Mouse (Mus musculus): ENCODE results near the gene Slc22a13. TPM values are rescaled to one million over a fixed set of nuclear protein-coding genes. Genes with fewer than 3 reads are reported as not detected.
A peak's percentile ranks its signal among the peaks of the same experiment; 100 is the strongest.

Gene Slc22a13
- not detected in 2 replicates for polyA plus RNA-seq (2014; fragmentation: Nextera tagmentation; extraction: Ambion mirVana)

DNA sequence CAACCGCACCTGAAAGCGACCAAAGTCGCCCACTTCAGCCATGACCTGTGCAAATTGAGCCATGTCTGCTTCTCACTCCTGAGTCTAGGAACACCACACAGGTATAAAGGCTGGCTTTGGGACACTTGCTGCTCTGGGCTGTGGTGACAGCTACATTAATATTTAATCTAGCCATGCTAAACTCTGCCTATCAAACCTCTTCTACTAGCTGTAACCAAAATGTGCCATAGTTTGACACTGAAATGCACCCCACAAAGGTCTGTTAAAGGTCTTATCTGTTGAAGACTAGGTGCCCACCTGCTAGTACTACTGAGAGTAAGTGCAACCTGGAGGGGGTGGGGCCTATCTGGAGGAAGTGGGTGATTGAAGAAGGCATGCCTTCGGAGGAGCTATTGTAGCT is at the start of gene Slc22a13:
Gene Slc22a13, minus strand, starts transcription at position 101 of the 400 bp plus-strand sequence.
- H3K4me3 ChIP-seq (ENCODE audit: low read depth, low read length) = no peak within 1 kb of the TSS
- no peak within 1 kb of the TSS for H3K27ac ChIP-seq (ENCODE audit: low read depth, low read length)
- no peak for ATAC-seq (replicated peaks; ENCODE audit: low FRiP score)
- H3K9ac ChIP-seq (ENCODE audit: low read depth, low read length) = no peak within 1 kb of the TSS
- WGBS = 89% methylated on average over 4 of the region's 4 CpGs
- no peak for DNase-seq (ENCODE audit: low spot score)
- H3K27me3 ChIP-seq (replicated peaks; ENCODE audit: control insufficient read depth, insufficient read depth, low read length) = no peaks in the 10 kb centered on the region
- H3K9me3 ChIP-seq (ENCODE audit: control insufficient read depth, low read length) = no peaks in the 10 kb centered on the region
- no peaks in the 10 kb centered on the region for H3K36me3 ChIP-seq (ENCODE audit: control insufficient read depth, insufficient read depth, low read length)
- H3K4me2 ChIP-seq = no peak within 1 kb of the TSS
- H3K4me1 ChIP-seq (replicated peaks; ENCODE audit: control insufficient read depth, insufficient read depth, low read length) = no peaks in the 10 kb centered on the region

DNA sequence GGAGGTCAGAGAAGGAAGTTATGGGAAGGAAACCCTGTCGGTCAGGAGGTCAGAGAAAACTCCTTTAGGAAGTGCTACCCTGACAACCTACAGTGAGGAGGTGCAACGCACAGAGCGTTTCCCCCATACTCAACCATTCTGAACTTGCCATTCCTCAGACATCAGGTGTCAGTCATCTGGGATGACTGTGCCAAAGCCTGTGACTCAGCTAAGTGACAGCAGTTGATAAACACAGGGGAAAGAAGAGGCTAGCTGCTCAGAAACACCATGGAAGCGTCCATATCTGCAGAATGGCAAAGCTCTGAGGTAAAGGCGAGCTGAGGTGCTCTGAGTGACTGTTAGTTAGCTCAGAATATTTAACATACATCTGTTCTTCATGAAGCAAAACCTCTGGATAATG is 49.2 kb upstream of the Slc22a13 start:
- Histone ChIP-seq H3K36me3 (ENCODE audit: control insufficient read depth, insufficient read depth, low read length) (peaks cover 8% of the 10 kb centered on the region), H3K9ac (ENCODE audit: low read depth, low read length) (no peak overlapping the region), H3K27ac (ENCODE audit: low read depth, low read length) (no peak overlapping the region), H3K4me3 (ENCODE audit: low read depth, low read length) (no peak overlapping the region), H3K27me3 (replicated peaks; ENCODE audit: control insufficient read depth, insufficient read depth, low read length) (no peaks in the 10 kb centered on the region), H3K4me2 (no peak overlapping the region), H3K9me3 (ENCODE audit: control insufficient read depth, low read length) (no peaks in the 10 kb centered on the region), H3K4me1 (replicated peaks; ENCODE audit: control insufficient read depth, insufficient read depth, low read length) (no peaks in the 10 kb centered on the region)
- ATAC-seq (replicated peaks; ENCODE audit: low FRiP score) (no peak), DNase-seq (ENCODE audit: low spot score) (no peak)
- 69% methylated on average over 5 of the region's 5 CpGs for WGBS

- Histone ChIP-seq H3K36me3 (ENCODE audit: control insufficient read depth, insufficient read depth, low read length) (peaks cover 5% of the 10 kb centered on the region), H3K4me3 (ENCODE audit: low read depth, low read length) (no peak overlapping the region), H3K9me3 (ENCODE audit: control insufficient read depth, low read length) (no peaks in the 10 kb centered on the region), H3K9ac (ENCODE audit: low read depth, low read length) (no peak overlapping the region), H3K4me1 (replicated peaks; ENCODE audit: control insufficient read depth, insufficient read depth, low read length) (no peaks in the 10 kb centered on the region), H3K27me3 (replicated peaks; ENCODE audit: control insufficient read depth, insufficient read depth, low read length) (no peaks in the 10 kb centered on the region), H3K27ac (ENCODE audit: low read depth, low read length) (no peak overlapping the region), H3K4me2 (no peak overlapping the region)
- 96% methylated on average over 12 of the region's 12 CpGs for WGBS
- DNase-seq (ENCODE audit: low spot score) (no peak), ATAC-seq (replicated peaks; ENCODE audit: low FRiP score) (no peak)
Observed at GRCm38 (mm10) chr9:119256161-119256560, 47.3 kb upstream of the Slc22a13 start.

DNA sequence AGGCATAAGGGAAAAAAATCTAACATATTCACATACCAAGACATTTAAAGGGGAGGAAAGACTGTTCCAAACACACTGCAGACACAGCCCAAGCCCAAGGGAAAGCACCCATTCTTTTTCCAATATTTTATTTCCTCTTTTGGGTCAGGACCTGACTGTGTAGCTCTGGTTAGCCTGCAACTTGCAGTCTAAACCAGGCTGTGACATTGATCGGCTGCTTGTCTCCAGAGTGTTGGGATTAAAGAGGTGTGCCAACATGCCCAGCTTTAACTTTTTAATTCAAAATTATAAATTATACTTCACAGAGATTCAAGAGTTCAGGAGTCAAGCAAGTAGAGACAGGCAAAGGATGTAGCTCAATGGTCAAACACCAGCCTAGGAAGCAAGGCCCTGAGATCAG is 46.2 kb upstream of the Slc22a13 start:
- Histone ChIP-seq H3K9me3 (ENCODE audit: control insufficient read depth, low read length) (no peaks in the 10 kb centered on the region), H3K27me3 (replicated peaks; ENCODE audit: control insufficient read depth, insufficient read depth, low read length) (no peaks in the 10 kb centered on the region), H3K9ac (ENCODE audit: low read depth, low read length) (no peak overlapping the region), H3K4me1 (replicated peaks; ENCODE audit: control insufficient read depth, insufficient read depth, low read length) (no peaks in the 10 kb centered on the region), H3K36me3 (ENCODE audit: control insufficient read depth, insufficient read depth, low read length) (peaks cover 3% of the 10 kb centered on the region), H3K4me2 (no peak overlapping the region), H3K27ac (ENCODE audit: low read depth, low read length) (no peak overlapping the region), H3K4me3 (ENCODE audit: low read depth, low read length) (no peak overlapping the region)
- DNase-seq (ENCODE audit: low spot score) (no peak), ATAC-seq (replicated peaks; ENCODE audit: low FRiP score) (no peak)
- WGBS = 95% methylated on average over 1 of the region's 1 CpGs

- DNase-seq (ENCODE audit: low spot score) = no peak
- ATAC-seq (replicated peaks; ENCODE audit: low FRiP score) = no peak
- H3K36me3 ChIP-seq (ENCODE audit: control insufficient read depth, insufficient read depth, low read length) = peaks cover 3% of the 10 kb centered on the region
- no peak overlapping the region for H3K27ac ChIP-seq (ENCODE audit: low read depth, low read length)
- no peak overlapping the region for H3K9ac ChIP-seq (ENCODE audit: low read depth, low read length)
- H3K9me3 ChIP-seq (ENCODE audit: control insufficient read depth, low read length) = no peaks in the 10 kb centered on the region
- WGBS = 70% methylated on average over 2 of the region's 2 CpGs
- H3K4me3 ChIP-seq (ENCODE audit: low read depth, low read length) = no peak overlapping the region
- H3K27me3 ChIP-seq (replicated peaks; ENCODE audit: control insufficient read depth, insufficient read depth, low read length) = no peaks in the 10 kb centered on the region
- no peak overlapping the region for H3K4me2 ChIP-seq
- H3K4me1 ChIP-seq (replicated peaks; ENCODE audit: control insufficient read depth, insufficient read depth, low read length) = no peaks in the 10 kb centered on the region
Observed at GRCm38 (mm10) chr9:119254187-119254586, 45.3 kb upstream of the Slc22a13 start.

DNA sequence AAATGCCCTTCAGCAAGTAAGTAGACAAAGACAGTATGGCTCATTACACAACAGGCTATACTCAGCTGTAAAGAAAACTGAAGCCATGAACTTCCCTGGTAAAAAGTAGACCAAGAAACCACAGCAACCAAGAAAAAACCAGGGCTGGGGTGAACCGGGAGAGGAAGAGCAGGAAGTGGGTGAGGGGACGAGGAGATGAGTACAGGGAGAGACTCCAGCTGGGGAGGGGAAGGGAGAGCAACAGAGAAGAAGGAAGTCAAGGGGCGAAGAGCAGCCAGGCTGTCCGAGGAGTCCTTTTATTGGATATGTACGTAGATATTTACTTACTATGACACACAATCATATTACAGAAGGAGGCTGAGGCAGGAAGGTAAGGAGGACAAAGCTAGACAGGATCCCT is 39.1 kb upstream of the Slc22a13 start:
- 54% methylated on average over 5 of the region's 5 CpGs for WGBS
- ATAC-seq (replicated peaks; ENCODE audit: low FRiP score) = no peak

DNA sequence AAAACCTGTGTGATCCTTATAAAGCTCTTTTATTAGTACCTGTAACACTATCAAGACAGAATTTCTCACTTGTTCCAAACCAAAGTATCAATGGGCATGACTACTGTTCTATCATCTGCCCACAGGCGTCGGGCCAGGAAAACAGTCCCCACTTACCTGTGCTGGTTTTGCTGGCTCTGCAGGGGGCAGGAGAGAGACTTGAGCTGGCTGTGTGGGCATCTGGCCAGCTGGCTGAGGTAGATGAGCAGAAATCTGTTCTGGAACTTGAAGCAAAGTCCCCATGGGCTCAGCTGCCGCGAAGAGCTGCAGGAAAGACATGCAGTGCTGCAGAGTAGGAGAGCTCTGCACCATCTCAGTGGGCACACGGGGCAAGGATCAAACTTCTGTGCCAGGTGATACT is 37.9 kb upstream of the Slc22a13 start:
- Histone ChIP-seq H3K36me3 (ENCODE audit: control insufficient read depth, insufficient read depth, low read length) (peaks cover 3% of the 10 kb centered on the region; the same call in 1 of the 2 replicates), H3K4me1 (replicated peaks; ENCODE audit: control insufficient read depth, insufficient read depth, low read length) (no peaks in the 10 kb centered on the region), H3K4me2 (no peak overlapping the region), H3K27me3 (replicated peaks; ENCODE audit: control insufficient read depth, insufficient read depth, low read length) (no peaks in the 10 kb centered on the region), H3K4me3 (ENCODE audit: low read depth, low read length) (no peak overlapping the region), H3K27ac (ENCODE audit: low read depth, low read length) (no peak overlapping the region), H3K9me3 (ENCODE audit: control insufficient read depth, low read length) (no peaks in the 10 kb centered on the region), H3K9ac (ENCODE audit: low read depth, low read length) (no peak overlapping the region)
- peak; percentile 28 for DNase-seq (ENCODE audit: low spot score)
- ATAC-seq (replicated peaks; ENCODE audit: low FRiP score) = no peak
- WGBS = 93% methylated on average over 5 of the region's 5 CpGs

More for the DNA sequence above, 39.1 kb upstream of the Slc22a13 start:
- H3K4me3 ChIP-seq (ENCODE audit: low read depth, low read length) = no peak overlapping the region
- DNase-seq (ENCODE audit: low spot score) = no peak
- no peak overlapping the region for H3K4me2 ChIP-seq
- no peak overlapping the region for H3K27ac ChIP-seq (ENCODE audit: low read depth, low read length)
- H3K9ac ChIP-seq (ENCODE audit: low read depth, low read length) = no peak overlapping the region
- no peaks in the 10 kb centered on the region for H3K4me1 ChIP-seq (replicated peaks; ENCODE audit: control insufficient read depth, insufficient read depth, low read length)
- no peaks in the 10 kb centered on the region for H3K9me3 ChIP-seq (ENCODE audit: control insufficient read depth, low read length)
- H3K36me3 ChIP-seq (ENCODE audit: control insufficient read depth, insufficient read depth, low read length) = peaks cover 3% of the 10 kb centered on the region; the same call in 1 of the 2 replicates
- no peaks in the 10 kb centered on the region for H3K27me3 ChIP-seq (replicated peaks; ENCODE audit: control insufficient read depth, insufficient read depth, low read length)

GRCm38 (mm10) chr9:119243981-119244380 is 35.1 kb upstream of the Slc22a13 start:
- no peak for ATAC-seq (replicated peaks; ENCODE audit: low FRiP score)
- Histone ChIP-seq H3K27ac (ENCODE audit: low read depth, low read length) (no peak overlapping the region), H3K4me2 (no peak overlapping the region), H3K9ac (ENCODE audit: low read depth, low read length) (no peak overlapping the region), H3K4me1 (replicated peaks; ENCODE audit: control insufficient read depth, insufficient read depth, low read length) (no peaks in the 10 kb centered on the region), H3K27me3 (replicated peaks; ENCODE audit: control insufficient read depth, insufficient read depth, low read length) (no peaks in the 10 kb centered on the region), H3K4me3 (ENCODE audit: low read depth, low read length) (no peak overlapping the region), H3K36me3 (ENCODE audit: control insufficient read depth, insufficient read depth, low read length) (peaks cover 7% of the 10 kb centered on the region), H3K9me3 (ENCODE audit: control insufficient read depth, low read length) (no peaks in the 10 kb centered on the region)
- 86% methylated on average over 3 of the region's 3 CpGs for WGBS
- no peak for DNase-seq (ENCODE audit: low spot score)

DNA sequence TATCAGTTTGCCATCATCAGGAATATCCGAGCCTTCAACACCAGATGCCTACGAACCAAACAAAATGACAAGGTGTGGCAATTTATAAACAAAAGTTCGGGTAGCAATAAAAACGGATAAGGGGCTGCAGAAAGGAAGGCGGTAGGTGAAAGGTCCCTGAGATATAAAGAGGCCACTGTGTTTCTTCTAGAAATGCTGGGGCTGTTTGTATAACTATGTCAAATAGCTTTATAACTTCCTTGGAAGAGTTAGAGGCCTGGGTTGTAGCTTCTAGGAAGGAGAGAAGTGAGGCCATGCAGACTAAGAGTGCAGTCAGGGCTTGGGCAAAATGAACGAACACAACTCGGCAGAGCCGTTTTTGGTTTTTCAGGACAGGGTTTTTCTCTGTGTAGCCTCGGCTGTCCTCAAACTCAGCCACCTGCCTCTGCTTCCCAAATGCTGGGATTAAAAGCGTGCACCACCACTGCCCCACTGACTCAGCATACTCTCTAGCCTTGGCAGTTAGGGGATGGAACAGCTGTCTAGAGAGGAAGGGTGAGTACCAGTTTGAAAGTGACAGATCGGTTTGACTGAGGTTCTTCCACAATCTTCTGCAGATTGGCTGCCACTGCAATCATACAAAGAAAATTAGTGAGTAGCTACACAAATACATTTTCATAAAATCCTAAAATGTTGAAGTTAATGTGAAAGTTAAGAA is 32.4 kb upstream of the Slc22a13 start:
- WGBS = 81% methylated on average over 11 of the region's 11 CpGs
- Histone ChIP-seq H3K4me1 (replicated peaks; ENCODE audit: control insufficient read depth, insufficient read depth, low read length) (no peaks in the 10 kb centered on the region), H3K9ac (ENCODE audit: low read depth, low read length) (no peak overlapping the region), H3K36me3 (ENCODE audit: control insufficient read depth, insufficient read depth, low read length) (peaks cover 7% of the 10 kb centered on the region), H3K4me3 (ENCODE audit: low read depth, low read length) (no peak overlapping the region), H3K9me3 (ENCODE audit: control insufficient read depth, low read length) (no peaks in the 10 kb centered on the region), H3K27me3 (replicated peaks; ENCODE audit: control insufficient read depth, insufficient read depth, low read length) (no peaks in the 10 kb centered on the region), H3K4me2 (no peak overlapping the region), H3K27ac (ENCODE audit: low read depth, low read length) (no peak overlapping the region)
- peak; percentile 22 for DNase-seq (ENCODE audit: low spot score)
- ATAC-seq (replicated peaks; ENCODE audit: low FRiP score) = no peak

Data from liver, embryonic 11.5 days (tissue).